Mouse (Mus musculus): ENCODE results near the gene Ccdc141.

GRCm38 (mm10) chr2:77162135-77162534, 8.3 kb downstream of the Ccdc141 start:
- TF ChIP-seq CTCF (IDR thresholded peaks at IDR 0.05; ENCODE audit: low read depth, low read length) = no peak
- no peak for TF ChIP-seq POLR2A (IDR thresholded peaks at IDR 0.05; ENCODE audit: borderline replicate concordance, low read depth, low read length)
